Mouse (Mus musculus): ENCODE measurements at regions not wholly inside any gene's neighbourhood (a gene's known extent, or its start where the extent isn't known, plus 50 kb on each side); places are given as distances from the start of the nearest gene placed in this dataset.

GRCm38 (mm10) chr8:89982551-89982950, 365.6 kb downstream of the Tox3 start:
- TF ChIP-seq POLR2A (IDR thresholded peaks at IDR 0.05; ENCODE audit: extremely low read depth, insufficient read depth, low read length) = no peak
- TF ChIP-seq CTCF (IDR thresholded peaks at IDR 0.05; ENCODE audit: low read depth, low read length) = no peak
